Mouse (Mus musculus) CD4-positive, CD25-positive, alpha-beta regulatory T cell, adult 2 months (primary cell): ENCODE results near the gene Entpd1.
A peak's percentile ranks its signal among the peaks of the same experiment; 100 is the strongest.

ENCODE experiments used
- DNase-seq: peaks from one replicate; pipeline ENCODE4 v3.0.0-alpha.2; 2012; ENCODE audit warnings: low read depth, low spot score

Entpd1 gene

GRCm38 (mm10) chr19:40662727-40663126 is 50.6 kb downstream of the Entpd1 start:
- no peak for DNase-seq

DNA sequence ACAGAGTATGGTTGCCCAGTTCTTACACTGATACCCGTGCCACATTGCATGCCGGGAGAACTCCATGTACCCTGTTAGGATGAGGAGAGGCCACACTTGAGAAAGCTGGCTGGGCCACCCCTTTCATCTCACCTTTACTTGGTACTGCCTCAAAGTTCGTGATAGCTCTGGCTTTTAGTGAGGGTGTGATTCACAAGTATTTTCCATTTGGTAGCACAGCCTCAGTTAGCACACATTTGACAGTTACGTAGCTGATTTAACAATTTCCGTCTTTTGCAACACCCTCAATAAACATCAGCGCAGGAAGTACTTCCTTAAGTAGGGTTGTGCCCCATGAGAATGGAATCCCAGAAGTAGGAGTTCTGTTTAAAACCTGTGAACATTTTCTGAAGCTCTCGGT is 53.6 kb downstream of the Entpd1 start:
- DNase-seq = peak; percentile 36

DNA sequence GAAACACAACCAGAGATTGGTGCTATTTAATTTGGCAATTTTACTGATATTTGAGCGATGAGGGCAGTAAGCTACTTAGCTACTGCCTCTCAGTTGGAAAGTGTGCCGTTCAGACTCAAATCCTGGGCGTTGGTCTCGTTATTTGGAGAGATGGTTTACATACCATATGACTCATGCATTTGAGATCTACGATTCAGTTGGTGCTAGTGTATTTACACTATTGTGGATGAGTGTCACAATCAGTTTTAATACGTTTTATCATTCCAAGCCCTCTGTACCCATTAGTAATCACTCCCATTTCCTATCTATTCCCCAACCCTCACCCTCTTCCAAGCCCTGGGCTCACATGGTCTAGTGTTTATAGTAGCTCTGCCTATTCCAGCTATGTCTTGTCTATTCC is 54.9 kb downstream of the Entpd1 start:
- no peak for DNase-seq

GRCm38 (mm10) chr19:40675329-40675728 is 63.2 kb downstream of the Entpd1 start:
- DNase-seq = no peak

DNA sequence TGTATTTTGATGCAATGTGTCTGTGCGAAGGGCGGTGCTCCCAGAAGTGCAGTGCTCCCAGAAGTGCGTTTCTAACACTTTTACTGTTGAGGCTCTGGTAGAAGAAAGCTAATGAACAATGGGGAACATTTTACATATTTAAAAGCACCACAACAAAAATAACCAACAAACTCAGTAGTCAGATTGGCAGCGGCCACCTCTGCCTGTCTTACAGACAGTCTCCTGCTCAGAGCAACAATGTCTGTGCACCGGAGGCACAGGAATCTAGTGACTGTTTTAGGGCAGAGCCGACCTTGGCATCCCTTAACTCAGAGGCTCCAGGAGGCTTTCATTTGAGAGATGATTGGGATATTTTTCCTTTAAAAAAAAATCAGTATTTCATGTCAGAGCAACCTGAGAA is 65.9 kb downstream of the Entpd1 start:
- no peak for DNase-seq

DNA sequence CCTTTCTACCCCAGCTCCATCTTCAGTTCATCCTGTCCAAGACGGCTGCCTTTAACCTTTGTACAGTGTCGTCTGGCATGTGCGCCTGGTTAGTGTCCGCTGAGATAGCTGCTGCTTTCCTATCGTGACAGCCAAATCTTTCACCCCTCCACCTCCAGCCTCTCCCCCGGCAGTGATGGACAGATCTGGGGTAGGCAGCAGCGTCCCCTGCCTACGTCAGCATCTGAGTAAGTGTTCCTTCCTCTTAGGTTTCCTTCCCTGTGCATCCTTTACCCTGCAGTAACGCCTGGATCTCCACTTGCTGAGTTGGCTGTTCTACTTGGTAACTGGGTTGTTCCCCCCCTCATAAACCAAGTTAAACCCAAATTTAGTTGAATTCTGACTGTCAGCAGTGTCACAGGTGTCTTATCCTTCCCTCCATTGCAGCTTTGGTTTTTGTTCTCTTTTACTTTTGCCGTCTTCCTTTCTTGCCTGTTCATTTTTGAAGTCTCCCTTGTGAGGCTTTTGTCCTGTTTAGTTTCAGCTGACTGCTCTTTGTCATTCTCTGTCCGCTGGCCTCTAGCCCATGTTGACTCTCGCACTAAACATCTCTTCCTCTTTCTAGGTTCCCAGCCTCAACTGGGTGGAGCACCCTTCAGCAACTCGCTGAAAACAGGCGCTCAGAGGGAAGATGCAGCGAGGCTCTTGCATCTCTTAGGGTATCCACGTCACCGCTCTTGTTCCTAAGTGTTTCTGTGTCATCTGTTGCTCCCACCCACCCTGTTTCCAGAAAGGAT is 66.6 kb downstream of the Entpd1 start:
- peak; percentile 66 for DNase-seq

DNA sequence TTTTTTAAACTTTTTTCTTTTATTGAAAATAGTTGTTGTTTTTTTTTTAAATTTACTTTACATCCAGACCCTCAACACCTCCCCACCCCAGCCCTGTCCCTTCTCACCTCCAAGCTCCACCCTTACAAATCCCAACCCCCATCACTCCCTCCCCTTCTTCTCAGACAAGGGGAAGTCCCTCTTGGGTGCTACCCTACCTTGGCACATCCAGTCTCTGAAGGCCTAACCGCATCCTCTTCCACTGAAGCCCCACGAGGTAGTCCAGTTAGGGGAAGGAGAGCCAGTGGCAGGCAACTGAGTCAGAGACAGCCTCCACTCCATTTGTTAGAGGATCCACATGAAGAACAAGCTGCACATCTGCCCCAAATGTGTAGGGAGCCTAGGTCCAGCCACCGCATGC is 67.5 kb downstream of the Entpd1 start:
- DNase-seq = peak; percentile 78

GRCm38 (mm10) chr19:40684124-40684523 is 72.0 kb downstream of the Entpd1 start:
- peak; percentile 61 for DNase-seq

DNA sequence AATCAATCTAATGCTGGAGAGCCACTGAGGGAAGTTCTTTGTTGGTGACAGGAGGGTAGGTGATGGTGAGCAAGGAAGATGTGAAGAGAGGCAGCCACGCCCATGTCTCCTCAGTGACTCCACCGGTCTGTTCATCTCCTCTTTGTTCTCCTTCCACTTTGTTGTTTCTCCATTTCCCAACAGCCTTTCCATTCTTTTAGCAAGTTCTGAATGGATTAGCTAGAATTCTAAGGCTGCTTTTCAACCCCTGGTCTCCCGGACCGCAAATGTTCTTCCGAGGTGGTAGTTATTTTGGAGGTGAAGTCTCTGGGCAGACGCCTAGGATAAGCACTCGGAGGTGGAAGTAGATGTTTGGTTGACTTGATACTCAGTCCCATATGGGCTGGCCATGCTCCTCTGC is 72.4 kb downstream of the Entpd1 start:
- peak; percentile 39 for DNase-seq

GRCm38 (mm10) chr19:40687291-40687927 is 75.2 kb downstream of the Entpd1 start:
- peak; percentile 69 for DNase-seq

DNA sequence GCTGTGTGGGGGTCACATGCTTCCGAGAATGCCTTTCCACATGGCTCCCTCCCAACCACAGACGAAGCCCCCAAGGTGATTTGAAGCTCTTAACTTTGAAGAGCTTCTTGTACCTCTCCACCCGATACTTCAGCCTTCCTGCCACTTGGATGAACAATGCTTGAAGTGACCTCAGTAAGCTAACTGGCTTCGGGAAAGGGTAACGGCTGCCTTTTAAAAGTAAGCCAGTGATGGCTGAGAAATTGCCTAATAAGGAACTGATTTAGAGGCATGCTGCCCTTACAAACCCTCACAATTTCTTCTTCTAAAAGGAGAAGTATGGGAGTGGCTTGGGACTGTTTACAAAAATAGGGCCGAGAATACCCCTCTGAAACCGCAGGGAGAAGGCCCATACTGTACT is 81.0 kb downstream of the Entpd1 start:
- DNase-seq = no peak

- DNase-seq = no peak
Measured at GRCm38 (mm10) chr19:40696116-40696515, 84.0 kb downstream of the Entpd1 start.

- no peak for DNase-seq
Measured at GRCm38 (mm10) chr19:40698103-40698853, 86.1 kb downstream of the Entpd1 start.

- no peak for DNase-seq
Measured at GRCm38 (mm10) chr19:40699816-40700215, 87.7 kb downstream of the Entpd1 start.

DNA sequence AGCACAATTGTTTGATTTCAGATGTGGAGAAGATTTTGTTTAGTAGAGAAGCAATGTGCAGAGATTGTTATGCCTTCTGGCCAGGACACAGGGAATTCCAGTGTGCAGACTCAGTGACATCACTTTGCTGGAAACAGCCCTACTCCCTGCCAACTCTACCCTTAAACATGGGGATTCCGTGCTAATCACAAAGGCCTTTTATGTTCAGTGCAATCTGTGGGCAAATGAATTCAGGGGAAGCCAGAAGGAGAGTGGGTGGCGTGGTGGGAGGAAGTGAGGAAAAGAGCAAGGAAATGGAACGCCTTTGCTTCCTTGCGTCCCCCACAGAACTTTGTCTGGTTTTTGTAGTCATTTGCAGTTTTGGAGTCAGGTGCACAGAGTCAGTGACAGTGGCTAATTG is 90.2 kb downstream of the Entpd1 start:
- no peak for DNase-seq

GRCm38 (mm10) chr19:40712889-40713628 is 100.9 kb downstream of the Entpd1 start:
- DNase-seq = no peak

- DNase-seq = no peak
Measured at GRCm38 (mm10) chr19:40714700-40715099, 102.5 kb downstream of the Entpd1 start.

GRCm38 (mm10) chr19:40716981-40717380 is 104.8 kb downstream of the Entpd1 start:
- no peak for DNase-seq

GRCm38 (mm10) chr19:40719439-40720105 is 107.4 kb downstream of the Entpd1 start:
- no peak for DNase-seq

GRCm38 (mm10) chr19:40720381-40720780 is 108.2 kb downstream of the Entpd1 start:
- no peak for DNase-seq
